Mouse (Mus musculus) A20 (cell line): ENCODE results near the gene Flnb.

ENCODE experiments used
- DNase-seq: peaks from one replicate; pipeline ENCODE4 v3.0.0-alpha.2; 2011; ENCODE audit warnings: low read depth, low spot score

Flnb gene

GRCm38 (mm10) chr14:7992158-7992557 is 174.4 kb downstream of the Flnb start:
- DNase-seq: no peak

- DNase-seq: peak; percentile 91
These were observed 176.6 kb downstream of the Flnb start, which contains the start of gene Dnase1l3 for GRCm38 (mm10) chr14:7994271-7994767. Dnase1l3 (minus strand) TSS chr14:7994573.

GRCm38 (mm10) chr14:7997255-7997696 is 179.5 kb downstream of the Flnb start:
- DNase-seq: peak; percentile 95

GRCm38 (mm10) chr14:7999030-7999429 is 181.3 kb downstream of the Flnb start:
- DNase-seq: no peak

GRCm38 (mm10) chr14:7999435-7999834 is 181.7 kb downstream of the Flnb start:
- DNase-seq: no peak

GRCm38 (mm10) chr14:8000247-8000646 is 182.5 kb downstream of the Flnb start:
- DNase-seq: no peak
